Comparison of ENCODE assay signal across 8 mouse cellular contexts in the genomic region with DNA sequence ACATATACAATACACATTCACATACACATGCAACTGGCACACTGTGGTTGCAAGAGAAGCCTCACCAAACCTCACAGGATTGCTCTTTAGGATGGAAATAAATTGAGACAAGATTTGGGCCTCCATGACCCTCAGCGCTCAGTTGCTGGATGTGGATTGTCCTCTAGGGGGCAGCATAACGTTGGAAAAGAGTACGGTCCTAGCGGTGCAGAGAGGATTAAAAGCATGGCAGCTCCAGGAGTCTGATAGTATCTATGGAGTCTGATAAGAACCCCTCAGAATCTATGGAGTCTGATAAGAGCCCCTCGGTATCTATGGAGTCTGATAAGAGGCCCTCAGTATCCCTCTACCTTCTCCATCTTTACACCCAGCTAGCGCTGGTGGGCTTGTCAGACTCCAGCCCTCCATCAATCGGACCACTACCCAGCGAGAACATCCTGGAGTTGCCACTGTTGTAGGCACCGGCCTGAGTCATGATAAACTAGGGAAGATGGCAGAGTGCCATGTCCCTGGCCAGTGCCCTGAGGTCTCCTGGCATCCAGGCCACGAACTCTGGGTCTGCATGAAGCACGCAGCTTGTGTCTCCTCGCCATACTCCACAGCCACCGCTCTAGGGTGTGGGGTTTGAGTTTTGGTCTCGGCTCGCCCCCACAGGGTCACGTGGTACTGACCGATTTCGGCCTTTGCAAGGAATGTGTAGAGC. TPM values are rescaled to one million over a fixed set of nuclear protein-coding genes. Genes with fewer than 3 reads are reported as not detected.
DNase-seq lines count a peak whose midpoint lies in the region; ATAC-seq and TF ChIP-seq lines count a peak whose summit lies in the region.

No protein-coding gene starts in this region.

- no peak for TF ChIP-seq POLR2A in spleen, adult 2 months (IDR thresholded peaks at IDR 0.05; ENCODE audit: low read depth, low read length)

- no peaks in the 10 kb centered on the region for H3K36me3 ChIP-seq in intestine, embryonic 14.5 days (ENCODE audit: control insufficient read depth, insufficient read depth, low read length)
- H3K36me3 ChIP-seq in limb, embryonic 11.5 days (ENCODE audit: control insufficient read depth, insufficient read depth, low read length): no peaks in the 10 kb centered on the region
- H3K36me3 ChIP-seq in midbrain, embryonic 12.5 days: no peaks in the 10 kb centered on the region
- H3K36me3 ChIP-seq in spleen, adult 2 months (ENCODE audit: control insufficient read depth, insufficient read depth, low read length): no peaks in the 10 kb centered on the region

- H3K27me3 ChIP-seq in intestine, embryonic 14.5 days (replicated peaks; ENCODE audit: control insufficient read depth, insufficient read depth, low read length): no peaks in the 10 kb centered on the region
- H3K27me3 ChIP-seq in limb, embryonic 11.5 days (ENCODE audit: control insufficient read depth, insufficient read depth, low read length): no peaks in the 10 kb centered on the region
- 0 out of 2 replicates have a peak, but pooled peaks cover 5% of the 10 kb centered on the region for H3K27me3 ChIP-seq in midbrain, embryonic 12.5 days
- H3K27me3 ChIP-seq in spleen, adult 2 months (ENCODE audit: control insufficient read depth, insufficient read depth, low read length): no peaks in the 10 kb centered on the region

- H3K4me1 ChIP-seq in intestine, embryonic 14.5 days (replicated peaks; ENCODE audit: control insufficient read depth, insufficient read depth, low read length): no peaks in the 10 kb centered on the region
- no peaks in the 10 kb centered on the region for H3K4me1 ChIP-seq in limb, embryonic 11.5 days (ENCODE audit: control insufficient read depth, insufficient read depth, low read length)
- H3K4me1 ChIP-seq in midbrain, embryonic 12.5 days: no peaks in the 10 kb centered on the region
- no peaks in the 10 kb centered on the region for H3K4me1 ChIP-seq in spleen, adult 2 months (ENCODE audit: control insufficient read depth, insufficient read depth, insufficient read length)

- no peak overlapping the region for H3K27ac ChIP-seq in intestine, embryonic 14.5 days (ENCODE audit: low read depth)
- H3K27ac ChIP-seq in limb, embryonic 11.5 days (replicated peaks; ENCODE audit: low read depth, low read length): no peak overlapping the region
- no peak overlapping the region for H3K27ac ChIP-seq in midbrain, embryonic 12.5 days (replicated peaks)
- H3K27ac ChIP-seq in spleen, adult 2 months (ENCODE audit: insufficient read depth, low read length): no peak overlapping the region

- DNase-seq in 3T3-L1 (ENCODE audit: low read depth, low spot score): peak; percentile 68
- DNase-seq in ZHBTc4 (ENCODE audit: low read depth, low spot score): peak; percentile 86
- peak; percentile 60 to 70 for DNase-seq in cerebellum, postnatal 36 days
- DNase-seq in gastrocnemius, postnatal 14 days: peak; percentile 44
- peak; percentile 83 for DNase-seq in intestine, embryonic 14.5 days (ENCODE audit: low spot score)
- DNase-seq in limb, embryonic 11.5 days (ENCODE audit: low spot score): peak; percentile 83
- DNase-seq in spleen, adult 2 months (ENCODE audit: low read depth in 1 of 2, low spot score in 2 of 2): peak; percentile 11 to 30

- peak; percentile 58; the same call in 1 of the 2 replicates for TF ChIP-seq CTCF in spleen, adult 2 months (IDR thresholded peaks at IDR 0.05; ENCODE audit: extremely low read depth, insufficient read depth, insufficient read length, insufficient replicate concordance)

- H3K9me3 ChIP-seq in intestine, embryonic 14.5 days (ENCODE audit: control insufficient read depth, low read length): no peaks in the 10 kb centered on the region
- no peaks in the 10 kb centered on the region for H3K9me3 ChIP-seq in limb, embryonic 11.5 days (ENCODE audit: control insufficient read depth, low read length)
- no peaks in the 10 kb centered on the region for H3K9me3 ChIP-seq in midbrain, embryonic 12.5 days

- ATAC-seq in intestine, embryonic 14.5 days (replicated peaks; ENCODE audit: low FRiP score, low TSS enrichment, low read depth): peak; percentile 73
- ATAC-seq in limb, embryonic 11.5 days (ENCODE audit: insufficient number of reproducible peaks, low FRiP score, low TSS enrichment, low read depth): peak; percentile 76; the same call in 1 of the 2 replicates
- peak; percentile 76 for ATAC-seq in midbrain, embryonic 12.5 days (ENCODE audit: low FRiP score, low read depth)

- H3K9ac ChIP-seq in intestine, embryonic 14.5 days (ENCODE audit: low read length): no peak overlapping the region
- H3K9ac ChIP-seq in limb, embryonic 11.5 days (ENCODE audit: low read length): no peak overlapping the region
- H3K9ac ChIP-seq in midbrain, embryonic 12.5 days (replicated peaks): no peak overlapping the region

- intact Hi-C loops in gastrocnemius, postnatal 14 days (cut with DNase I; ENCODE audit: low total_unique reads): loop anchor here (5.0 kb wide), 1 partner anchor 76 kb away; no protein-coding TSS in a partner anchor

- WGBS in intestine, embryonic 14.5 days: 27% methylated on average over 18 of the region's 18 CpGs
- 31% methylated on average over 18 of the region's 18 CpGs for WGBS in limb, embryonic 11.5 days
- WGBS in midbrain, embryonic 12.5 days: 31% methylated on average over 18 of the region's 18 CpGs
- WGBS in spleen, adult 2 months: 30% methylated on average over 18 of the region's 18 CpGs

- peak overlapping the region; percentile 13; the same call in 1 of the 2 replicates for H3K4me3 ChIP-seq in intestine, embryonic 14.5 days (ENCODE audit: low read depth, low read length)
- H3K4me3 ChIP-seq in limb, embryonic 11.5 days (ENCODE audit: low read depth, low read length): no peak overlapping the region; the same call in 1 of the 2 replicates
- peak overlapping the region; percentile 19 for H3K4me3 ChIP-seq in midbrain, embryonic 12.5 days
- H3K4me3 ChIP-seq in spleen, adult 2 months (ENCODE audit: extremely low read depth, insufficient read depth, insufficient read length): no peak overlapping the region

- peak overlapping the region; percentile 30 for H3K4me2 ChIP-seq in intestine, embryonic 14.5 days (ENCODE audit: low read length)
- H3K4me2 ChIP-seq in limb, embryonic 11.5 days (ENCODE audit: low read depth, severe bottlenecking): peak overlapping the region; percentile 36; the same call in 1 of the 2 replicates
- peak overlapping the region; percentile 44 for H3K4me2 ChIP-seq in midbrain, embryonic 12.5 days (replicated peaks)

RNA-seq across cellular contexts. Expression of a gene that starts 11.5 kb away (rescaled TPM):
- not detected for total RNA-seq in gastrocnemius, postnatal 14 days (2021)
- polyA plus RNA-seq in intestine, embryonic 14.5 days (2014; fragmentation: Nextera tagmentation; extraction: Ambion mirVana): 0.26 and 0.30 TPM in 2 replicates
- polyA plus RNA-seq in limb, embryonic 11.5 days (2014; fragmentation: Nextera tagmentation; extraction: Ambion mirVana): not detected in 2 replicates
- 0.08 TPM in 1 of 2 replicates, not detected in the other for polyA plus RNA-seq in midbrain, embryonic 12.5 days (2016; fragmentation: Nextera tagmentation; extraction: Ambion mirVana)
- polyA plus RNA-seq in spleen, adult 2 months (2012; rRNA removed): 0.02 and 0.05 TPM in 2 replicates

RNA-seq across cellular contexts. Expression of a gene that starts 18.5 kb away (rescaled TPM):
- 10 to 100 TPM; 11.1 to 11.3 TPM for total RNA-seq in gastrocnemius, postnatal 14 days (2021)
- 45.6 and 54.3 TPM in 2 replicates for polyA plus RNA-seq in intestine, embryonic 14.5 days (2014; fragmentation: Nextera tagmentation; extraction: Ambion mirVana)
- polyA plus RNA-seq in limb, embryonic 11.5 days (2014; fragmentation: Nextera tagmentation; extraction: Ambion mirVana): 52.5 and 55.8 TPM in 2 replicates
- 53.5 and 58.9 TPM in 2 replicates for polyA plus RNA-seq in midbrain, embryonic 12.5 days (2016; fragmentation: Nextera tagmentation; extraction: Ambion mirVana)
- 13.6 and 14.1 TPM in 2 replicates for polyA plus RNA-seq in spleen, adult 2 months (2012; rRNA removed)

RNA-seq across cellular contexts. Expression of a gene that starts 55.4 kb away (rescaled TPM):
- not detected for total RNA-seq in gastrocnemius, postnatal 14 days (2021)
- 0.07 TPM in 1 of 2 replicates, not detected in the other for polyA plus RNA-seq in intestine, embryonic 14.5 days (2014; fragmentation: Nextera tagmentation; extraction: Ambion mirVana)
- polyA plus RNA-seq in limb, embryonic 11.5 days (2014; fragmentation: Nextera tagmentation; extraction: Ambion mirVana): 0.04 and 0.17 TPM in 2 replicates
- 0.26 and 0.31 TPM in 2 replicates for polyA plus RNA-seq in midbrain, embryonic 12.5 days (2016; fragmentation: Nextera tagmentation; extraction: Ambion mirVana)
- 0.05 and 0.19 TPM in 2 replicates for polyA plus RNA-seq in spleen, adult 2 months (2012; rRNA removed)

RNA-seq across cellular contexts. Expression of a gene that starts 55.8 kb away (rescaled TPM):
- total RNA-seq in gastrocnemius, postnatal 14 days (2021): 1 to 10 TPM; 1.3 to 2.5 TPM
- polyA plus RNA-seq in intestine, embryonic 14.5 days (2014; fragmentation: Nextera tagmentation; extraction: Ambion mirVana): 26.4 and 27.7 TPM in 2 replicates
- polyA plus RNA-seq in limb, embryonic 11.5 days (2014; fragmentation: Nextera tagmentation; extraction: Ambion mirVana): 32.7 and 36.0 TPM in 2 replicates
- 35.5 and 35.7 TPM in 2 replicates for polyA plus RNA-seq in midbrain, embryonic 12.5 days (2016; fragmentation: Nextera tagmentation; extraction: Ambion mirVana)
- polyA plus RNA-seq in spleen, adult 2 months (2012; rRNA removed): 6.5 and 10.5 TPM in 2 replicates

Comparison
In these comparisons a context has a peak if more than half of its experiments do, and no peak if none do; other contexts are left out.
1. DNase-seq: peak in every context shown above with its lines; median percentile 86 in ZHBTc4; 83 in intestine, embryonic 14.5 days; 83 in limb, embryonic 11.5 days; 68 in 3T3-L1; 65 in cerebellum, postnatal 36 days; 44 in gastrocnemius, postnatal 14 days; 20 in spleen, adult 2 months.
2. H3K4me3 ChIP-seq: peak in intestine, embryonic 14.5 days (single experiment) and midbrain, embryonic 12.5 days (single experiment); none in limb, embryonic 11.5 days (single experiment) and spleen, adult 2 months (single experiment).
3. Peak in every context shown above with its lines, with median percentiles within 50 percentile points of each other: ATAC-seq and H3K4me2 ChIP-seq.